Mouse (Mus musculus): Measurements from ENCODE around the gene Rnf41. TPM values are rescaled to one million over a fixed set of nuclear protein-coding genes. Genes with fewer than 3 reads are reported as not detected.

Rnf41 gene
- polyA plus RNA-seq, 1 experiment from 2014 or later: 42.7 TPM

DNA sequence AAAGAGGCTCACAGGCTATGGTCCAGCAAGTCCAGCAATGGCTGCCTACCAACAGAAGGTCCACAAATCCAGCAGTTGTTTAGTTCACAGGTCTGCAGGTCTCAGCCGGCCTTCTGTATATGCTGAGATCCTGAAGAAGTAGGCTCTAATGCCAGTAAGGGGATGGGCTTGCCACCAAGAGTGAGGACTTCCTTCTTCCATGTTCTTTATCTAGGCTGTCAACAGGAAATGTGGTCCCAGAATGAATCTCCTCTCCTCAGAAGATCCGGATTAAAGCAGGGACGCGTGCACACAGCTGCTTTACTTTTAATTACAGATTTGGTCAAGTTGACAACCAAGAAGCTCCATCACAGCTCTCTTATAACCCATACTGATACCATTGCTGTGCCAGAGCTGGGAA lies 34.0 kb downstream of the Rnf41 start:
- ATAC-seq (ENCODE audit: low read depth): no peak
- Histone ChIP-seq H3K9me3 (ENCODE audit: control insufficient read depth, low read length) (no peaks in the 10 kb centered on the region), H3K27me3 (ENCODE audit: control insufficient read depth, insufficient read depth, low read depth, low read length) (no peaks in the 10 kb centered on the region), H3K4me3 (ENCODE audit: low read length) (no peak overlapping the region), H3K4me2 (ENCODE audit: low read depth, low read length) (no peak overlapping the region), H3K4me1 (replicated peaks; ENCODE audit: control insufficient read depth, insufficient read depth, low read length) (no peaks in the 10 kb centered on the region), H3K9ac (ENCODE audit: low read length) (no peak overlapping the region), H3K36me3 (ENCODE audit: control insufficient read depth, insufficient read depth, low read length) (0 out of 2 replicates have a peak, but pooled peaks cover 3% of the 10 kb centered on the region), H3K27ac (ENCODE audit: low read length) (no peak overlapping the region)
- 70% methylated on average over 4 of the region's 4 CpGs for WGBS

- Histone ChIP-seq H3K9me3 (ENCODE audit: control insufficient read depth, low read length) (no peaks in the 10 kb centered on the region), H3K4me3 (ENCODE audit: low read length) (no peak overlapping the region), H3K4me2 (ENCODE audit: low read depth, low read length) (no peak overlapping the region), H3K4me1 (replicated peaks; ENCODE audit: control insufficient read depth, insufficient read depth, low read length) (no peaks in the 10 kb centered on the region), H3K27me3 (ENCODE audit: control insufficient read depth, insufficient read depth, low read depth, low read length) (no peaks in the 10 kb centered on the region), H3K36me3 (ENCODE audit: control insufficient read depth, insufficient read depth, low read length) (no peaks in the 10 kb centered on the region), H3K9ac (ENCODE audit: low read length) (no peak overlapping the region), H3K27ac (ENCODE audit: low read length) (no peak overlapping the region)
- WGBS: 73% methylated on average over 6 of the region's 6 CpGs
- ATAC-seq (ENCODE audit: low read depth): no peak
Observed at GRCm38 (mm10) chr10:128451014-128451413, 39.6 kb downstream of the Rnf41 start.

DNA sequence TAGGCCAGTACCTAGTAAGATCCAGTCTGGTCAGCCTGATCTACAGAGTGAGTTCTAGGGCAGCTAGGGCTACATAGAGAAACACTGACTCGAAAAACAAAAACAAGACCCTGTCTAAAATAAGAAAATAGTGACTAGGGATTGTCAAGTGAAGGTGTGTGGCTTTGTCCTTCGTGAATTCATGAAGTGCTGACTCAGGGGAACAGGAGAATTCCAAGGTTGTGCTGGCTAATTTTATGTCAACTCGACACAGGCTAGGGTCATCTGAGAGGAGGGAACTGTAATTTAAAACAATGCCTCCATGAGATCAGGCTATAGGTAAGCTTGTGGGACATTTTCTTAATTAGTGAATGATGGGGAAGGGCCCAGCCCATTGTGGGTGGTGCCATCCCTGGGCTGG lies 43.0 kb downstream of the Rnf41 start:
- Histone ChIP-seq H3K27me3 (ENCODE audit: control insufficient read depth, insufficient read depth, low read depth, low read length) (no peaks in the 10 kb centered on the region), H3K4me3 (ENCODE audit: low read length) (no peak overlapping the region), H3K36me3 (ENCODE audit: control insufficient read depth, insufficient read depth, low read length) (no peaks in the 10 kb centered on the region), H3K9me3 (ENCODE audit: control insufficient read depth, low read length) (no peaks in the 10 kb centered on the region), H3K4me2 (ENCODE audit: low read depth, low read length) (no peak overlapping the region), H3K27ac (ENCODE audit: low read length) (no peak overlapping the region), H3K9ac (ENCODE audit: low read length) (no peak overlapping the region), H3K4me1 (replicated peaks; ENCODE audit: control insufficient read depth, insufficient read depth, low read length) (0 out of 2 replicates have a peak, but pooled peaks cover 2% of the 10 kb centered on the region)
- no peak for ATAC-seq (ENCODE audit: low read depth)
- WGBS: 70% methylated on average over 3 of the region's 3 CpGs

- ATAC-seq (ENCODE audit: low read depth): no peak
- H3K4me3 ChIP-seq (ENCODE audit: low read length): no peak overlapping the region
- H3K4me2 ChIP-seq (ENCODE audit: low read depth, low read length): peak overlapping the region; percentile 17; the same call in 1 of the 2 replicates
- H3K4me1 ChIP-seq (replicated peaks; ENCODE audit: control insufficient read depth, insufficient read depth, low read length): peaks cover 3% of the 10 kb centered on the region; the same call in 1 of the 2 replicates
- H3K36me3 ChIP-seq (ENCODE audit: control insufficient read depth, insufficient read depth, low read length): no peaks in the 10 kb centered on the region
- no peaks in the 10 kb centered on the region for H3K9me3 ChIP-seq (ENCODE audit: control insufficient read depth, low read length)
- H3K27me3 ChIP-seq (ENCODE audit: control insufficient read depth, insufficient read depth, low read depth, low read length): no peaks in the 10 kb centered on the region
- 2% methylated on average over 6 of the region's 6 CpGs for WGBS
- peak overlapping the region; percentile 28; the same call in 1 of the 2 replicates for H3K9ac ChIP-seq (ENCODE audit: low read length)
- no peak overlapping the region for H3K27ac ChIP-seq (ENCODE audit: low read length)
Observed at GRCm38 (mm10) chr10:128455280-128455679, 43.8 kb downstream of the Rnf41 start.

DNA sequence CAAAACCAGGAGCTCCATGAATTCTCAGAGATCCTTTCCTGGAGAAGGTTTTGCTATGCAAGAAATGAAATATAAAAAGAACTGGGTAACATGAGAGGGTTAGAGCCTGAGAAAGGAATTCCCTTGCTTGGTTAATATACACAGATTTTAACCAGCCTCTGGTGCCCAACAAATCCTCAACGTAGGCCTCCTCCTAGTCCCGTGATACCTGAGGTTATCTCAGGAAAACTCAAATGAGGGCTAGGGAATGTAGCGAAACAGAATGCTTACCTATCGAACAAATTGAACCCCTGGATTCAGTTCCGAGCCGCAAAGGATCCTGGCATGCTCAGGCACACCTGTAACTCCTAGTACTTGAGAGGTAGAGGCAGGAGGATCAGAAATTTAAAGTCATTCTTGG lies 46.2 kb downstream of the Rnf41 start:
- Histone ChIP-seq H3K36me3 (ENCODE audit: control insufficient read depth, insufficient read depth, low read length) (peaks cover 6% of the 10 kb centered on the region), H3K27ac (ENCODE audit: low read length) (no peak overlapping the region), H3K27me3 (ENCODE audit: control insufficient read depth, insufficient read depth, low read depth, low read length) (no peaks in the 10 kb centered on the region), H3K4me3 (ENCODE audit: low read length) (no peak overlapping the region), H3K4me1 (replicated peaks; ENCODE audit: control insufficient read depth, insufficient read depth, low read length) (peaks cover 11% of the 10 kb centered on the region), H3K9ac (ENCODE audit: low read length) (no peak overlapping the region), H3K9me3 (ENCODE audit: control insufficient read depth, low read length) (no peaks in the 10 kb centered on the region), H3K4me2 (ENCODE audit: low read depth, low read length) (0 out of 2 replicates have a peak overlapping the region, but pooled peaks have one; percentile 74)
- ATAC-seq (ENCODE audit: low read depth): no peak
- WGBS: 80% methylated on average over 6 of the region's 6 CpGs

- no peaks in the 10 kb centered on the region for H3K27me3 ChIP-seq (ENCODE audit: control insufficient read depth, insufficient read depth, low read depth, low read length)
- H3K36me3 ChIP-seq (ENCODE audit: control insufficient read depth, insufficient read depth, low read length): peaks cover 10% of the 10 kb centered on the region
- peak overlapping the region; percentile 95 for H3K9ac ChIP-seq (ENCODE audit: low read length)
- ATAC-seq (ENCODE audit: low read depth): peak; percentile 69
- H3K27ac ChIP-seq (ENCODE audit: low read length): peak overlapping the region; percentile 96
- peak overlapping the region; percentile 89 for H3K4me3 ChIP-seq (ENCODE audit: low read length)
- 0% methylated on average over 29 of the region's 29 CpGs for WGBS
- no peaks in the 10 kb centered on the region for H3K9me3 ChIP-seq (ENCODE audit: control insufficient read depth, low read length)
- peak overlapping the region; percentile 74 for H3K4me2 ChIP-seq (ENCODE audit: low read depth, low read length)
- peaks cover 11% of the 10 kb centered on the region for H3K4me1 ChIP-seq (replicated peaks; ENCODE audit: control insufficient read depth, insufficient read depth, low read length)
Observed at GRCm38 (mm10) chr10:128458348-128458718, 46.9 kb downstream of the Rnf41 start.

DNA sequence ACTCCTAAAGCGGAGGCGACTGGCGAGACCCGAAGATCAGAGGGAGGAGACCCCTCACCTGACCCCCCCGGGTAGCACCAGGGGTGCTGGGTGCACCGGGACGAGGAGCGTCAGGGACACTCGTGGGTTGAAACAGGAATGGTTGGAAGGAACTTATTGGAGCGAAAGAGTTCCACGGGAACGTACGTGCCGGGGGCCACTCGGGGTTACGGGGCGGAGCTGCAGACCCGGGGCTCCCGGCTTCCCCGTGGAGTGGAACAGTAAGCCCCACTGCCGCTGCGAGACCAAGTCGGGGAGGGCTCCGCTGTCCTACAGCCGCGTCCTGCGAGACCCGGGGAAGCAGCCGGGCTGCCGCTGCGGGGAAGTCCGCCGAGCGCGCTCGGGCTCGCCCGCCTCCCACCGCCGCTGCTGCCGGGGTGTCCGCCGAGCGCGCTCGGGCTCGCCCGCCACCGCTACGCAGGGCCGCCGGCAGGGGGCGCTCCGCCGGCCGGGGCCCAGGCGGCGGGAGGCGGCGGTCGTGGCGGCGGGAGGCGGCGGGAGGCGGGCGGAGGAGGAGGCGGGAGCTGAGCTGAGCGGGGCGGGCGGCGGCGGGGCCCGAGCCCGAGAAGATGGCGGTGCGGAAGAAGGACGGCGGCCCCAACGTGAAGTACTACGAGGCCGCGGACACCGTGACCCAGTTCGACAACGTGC lies 47.4 kb downstream of the Rnf41 start, which contains the start of gene Smarcc2:
Smarcc2 (plus strand) TSS at position 530 of the 690 bp plus-strand sequence.
- peak within 1 kb of the TSS; percentile 74 for H3K4me2 ChIP-seq (ENCODE audit: low read depth, low read length)
- H3K9me3 ChIP-seq (ENCODE audit: control insufficient read depth, low read length): no peaks in the 10 kb centered on the region
- H3K4me3 ChIP-seq (ENCODE audit: low read length): peak within 1 kb of the TSS; percentile 89
- peaks cover 13% of the 10 kb centered on the region for H3K36me3 ChIP-seq (ENCODE audit: control insufficient read depth, insufficient read depth, low read length)
- WGBS: 0% methylated on average over 64 of the region's 86 CpGs
- peak; percentile 85 for ATAC-seq (ENCODE audit: low read depth)
- H3K27me3 ChIP-seq (ENCODE audit: control insufficient read depth, insufficient read depth, low read depth, low read length): no peaks in the 10 kb centered on the region
- H3K9ac ChIP-seq (ENCODE audit: low read length): peak within 1 kb of the TSS; percentile 95
- H3K4me1 ChIP-seq (replicated peaks; ENCODE audit: control insufficient read depth, insufficient read depth, low read length): peaks cover 11% of the 10 kb centered on the region
- peak within 1 kb of the TSS; percentile 96 for H3K27ac ChIP-seq (ENCODE audit: low read length)

DNA sequence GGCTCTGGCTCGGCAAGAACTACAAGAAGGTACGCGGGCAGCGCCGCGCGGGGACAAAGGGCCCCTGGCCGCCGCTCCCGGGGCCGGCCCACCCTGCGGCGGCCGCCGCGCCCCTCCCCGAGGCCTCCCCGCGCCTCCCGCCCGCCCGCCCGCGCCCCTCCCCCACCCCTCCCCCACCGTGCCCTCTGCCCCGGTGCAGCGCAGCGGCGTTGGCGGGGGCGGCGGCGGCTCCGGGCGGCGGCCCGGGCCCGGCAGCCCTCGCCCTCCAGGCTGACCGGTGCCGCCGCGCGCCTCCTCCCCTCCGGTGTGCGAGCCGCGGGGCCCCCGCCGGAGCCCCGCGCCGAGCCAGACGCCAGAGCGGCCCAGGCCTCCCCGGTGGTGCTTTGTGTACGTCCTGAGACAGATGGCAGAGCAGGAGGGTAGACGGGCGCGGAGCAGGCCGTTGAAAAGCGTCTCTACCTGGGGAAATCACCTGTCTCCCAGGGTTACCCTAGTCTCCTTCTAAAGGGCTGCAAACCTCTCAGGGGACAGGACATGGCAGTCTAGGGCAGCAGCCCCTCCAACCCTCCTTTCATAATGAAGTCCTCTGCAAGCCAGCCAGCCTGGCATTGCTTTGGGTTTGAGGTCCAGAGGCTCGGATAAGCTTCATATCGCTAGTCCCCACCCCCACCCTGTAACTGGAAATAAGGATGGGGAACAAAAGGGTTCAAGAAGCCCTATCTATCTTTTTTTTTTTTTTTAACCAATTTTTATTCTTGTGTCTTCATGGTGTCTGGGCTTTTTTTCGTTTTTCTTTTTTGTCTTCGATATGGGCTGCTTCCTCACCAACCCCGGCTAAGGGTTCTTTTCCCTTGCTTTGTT lies 48.2 kb downstream of the Rnf41 start:
- Histone ChIP-seq H3K27me3 (ENCODE audit: control insufficient read depth, insufficient read depth, low read depth, low read length) (no peaks in the 10 kb centered on the region), H3K4me3 (ENCODE audit: low read length) (peak overlapping the region; percentile 89), H3K4me2 (ENCODE audit: low read depth, low read length) (peak overlapping the region; percentile 74), H3K9me3 (ENCODE audit: control insufficient read depth, low read length) (no peaks in the 10 kb centered on the region), H3K27ac (ENCODE audit: low read length) (peak overlapping the region; percentile 96), H3K4me1 (replicated peaks; ENCODE audit: control insufficient read depth, insufficient read depth, low read length) (peaks cover 11% of the 10 kb centered on the region), H3K36me3 (ENCODE audit: control insufficient read depth, insufficient read depth, low read length) (peaks cover 19% of the 10 kb centered on the region), H3K9ac (ENCODE audit: low read length) (peak overlapping the region; percentile 95)
- WGBS: under 1% methylated on average over 13 of the region's 67 CpGs
- peak; percentile 71 for ATAC-seq (ENCODE audit: low read depth)

DNA sequence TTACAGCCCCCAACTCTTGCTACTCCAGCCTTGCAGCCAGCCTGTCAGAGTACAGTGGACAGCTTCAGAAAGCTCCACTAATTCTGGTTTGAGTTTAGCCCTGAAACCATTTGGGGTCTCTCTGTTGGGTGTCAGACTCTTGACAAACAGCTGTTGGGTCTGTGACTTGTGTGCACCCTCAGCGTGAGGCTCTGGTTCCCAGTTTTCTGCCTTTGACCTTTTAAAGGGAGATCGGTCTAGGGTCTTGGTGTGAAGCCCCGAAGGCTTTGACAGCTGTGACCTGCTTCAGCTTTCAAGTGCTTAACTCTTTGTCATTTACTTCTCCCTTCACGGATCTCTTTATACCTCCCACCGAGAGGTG lies 48.8 kb downstream of the Rnf41 start:
- Histone ChIP-seq H3K4me3 (ENCODE audit: low read length) (peak overlapping the region; percentile 89), H3K36me3 (ENCODE audit: control insufficient read depth, insufficient read depth, low read length) (peaks cover 23% of the 10 kb centered on the region), H3K4me1 (replicated peaks; ENCODE audit: control insufficient read depth, insufficient read depth, low read length) (peaks cover 11% of the 10 kb centered on the region), H3K9me3 (ENCODE audit: control insufficient read depth, low read length) (no peaks in the 10 kb centered on the region), H3K27ac (ENCODE audit: low read length) (peak overlapping the region; percentile 96), H3K4me2 (ENCODE audit: low read depth, low read length) (peak overlapping the region; percentile 74), H3K27me3 (ENCODE audit: control insufficient read depth, insufficient read depth, low read depth, low read length) (no peaks in the 10 kb centered on the region), H3K9ac (ENCODE audit: low read length) (peak overlapping the region; percentile 95)
- WGBS: 4% methylated on average over 5 of the region's 5 CpGs
- no peak for ATAC-seq (ENCODE audit: low read depth)
